Mouse (Mus musculus): ENCODE results near the gene Btbd35f23. TPM values are rescaled to one million over a fixed set of nuclear protein-coding genes. Genes with fewer than 3 reads are reported as not detected.
"Not testable (repeated sequence)": the region's sequence is repeated elsewhere in the genome, so short reads cannot be mapped to it uniquely, and the experiment has no call there.

The Btbd35f23 gene
- total RNA-seq (2014; fragmentation: Nextera tagmentation) = not detected in 2 replicates
- not detected in 2 replicates for total RNA-seq (2017)
- polyA plus RNA-seq (2012) = not detected in 2 replicates

DNA sequence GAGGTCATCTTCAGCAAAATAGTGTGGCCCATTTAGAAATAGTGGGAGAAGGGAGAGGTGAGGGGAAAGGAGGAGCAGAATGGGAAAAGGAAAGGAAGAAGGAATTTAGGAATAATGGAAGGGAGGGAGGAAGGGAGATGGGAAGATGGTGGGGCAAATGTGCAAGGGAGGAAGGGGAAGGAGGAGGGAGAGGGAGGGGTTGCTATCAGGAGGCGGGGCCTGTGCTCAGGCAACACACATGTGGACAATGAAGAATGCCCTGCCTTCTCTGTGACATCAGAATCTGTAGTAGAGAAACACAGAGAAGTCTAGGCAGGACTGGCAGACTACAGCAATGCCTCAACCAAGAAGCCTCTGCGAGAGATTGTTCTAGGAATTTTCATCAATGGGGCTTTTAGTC lies at the start of gene Btbd35f23:
Gene Btbd35f23 (plus strand): TSS at position 301 of the 400 bp plus-strand sequence.
- H3K36me3 ChIP-seq (replicated peaks); H3K27me3 ChIP-seq (ENCODE audit: insufficient read depth, low read length); H3K9me3 ChIP-seq (replicated peaks); H3K4me3 ChIP-seq (ENCODE audit: low read depth, low read length); DNase-seq (ENCODE audit: low spot score); H3K4me1 ChIP-seq (ENCODE audit: insufficient read depth, low read depth, low read length); ATAC-seq (ENCODE audit: extremely low read depth, insufficient number of reproducible peaks, low FRiP score, poor library complexity, severe bottlenecking): not testable (repeated sequence)

Other genes with a start within 250 kb of the Btbd35f23 start
- not detected in 2 replicates for gene Btbd35f24, start 119.0 kb downstream of the Btbd35f23 start, total RNA-seq (2014; fragmentation: Nextera tagmentation)
- 0.05 TPM in 1 of 2 replicates, not detected in the other for gene Btbd35f24, start 119.0 kb downstream of the Btbd35f23 start, total RNA-seq (2017)
- not detected in 2 replicates for gene Btbd35f24, start 119.0 kb downstream of the Btbd35f23 start, polyA plus RNA-seq (2012)

Measured in G1E (cell line).